Mouse (Mus musculus) kidney, postnatal 25 days (tissue): ENCODE data around the gene Klhl5.

Experiments
- DNase-seq, 2 experiments: peaks; one replicate each; pipeline ENCODE4 v3.0.0; 2021; ENCODE audit warnings: mixed read lengths in 2 of 2

Klhl5 gene

GRCm38 (mm10) chr5:65106876-65107772 is at the start of gene Klhl5:
TSS of gene Klhl5 (plus strand) at chr5:65107539.
- DNase-seq = peak; percentile 95 to 96

- no peak for DNase-seq
These were observed 49.7 kb upstream of the Klhl5 start for GRCm38 (mm10) chr5:65057596-65057995.

GRCm38 (mm10) chr5:65059806-65060205 is 47.5 kb upstream of the Klhl5 start:
- no peak for DNase-seq

GRCm38 (mm10) chr5:65062236-65062635 is 45.1 kb upstream of the Klhl5 start:
- DNase-seq = no peak

- DNase-seq = no peak
These were observed 44.1 kb upstream of the Klhl5 start for GRCm38 (mm10) chr5:65063266-65063665.

- DNase-seq = no peak
These were observed 39.2 kb upstream of the Klhl5 start for GRCm38 (mm10) chr5:65068166-65068565.

GRCm38 (mm10) chr5:65069872-65070271 is 37.5 kb upstream of the Klhl5 start:
- DNase-seq = no peak

- no peak for DNase-seq
These were observed 35.6 kb upstream of the Klhl5 start for GRCm38 (mm10) chr5:65071689-65072118.

GRCm38 (mm10) chr5:65073247-65073646 is 34.1 kb upstream of the Klhl5 start:
- DNase-seq = no peak

GRCm38 (mm10) chr5:65074693-65075092 is 32.6 kb upstream of the Klhl5 start:
- peak in 1 of 2 experiments; percentile 49 for DNase-seq

GRCm38 (mm10) chr5:65076087-65076486 is 31.3 kb upstream of the Klhl5 start:
- no peak for DNase-seq

GRCm38 (mm10) chr5:65076748-65077147 is 30.6 kb upstream of the Klhl5 start:
- no peak for DNase-seq

GRCm38 (mm10) chr5:65078081-65078480 is 29.3 kb upstream of the Klhl5 start:
- no peak for DNase-seq

GRCm38 (mm10) chr5:65079881-65080280 is 27.5 kb upstream of the Klhl5 start:
- peak in 1 of 2 experiments; percentile 10 for DNase-seq

GRCm38 (mm10) chr5:65081836-65082235 is 25.5 kb upstream of the Klhl5 start:
- DNase-seq = no peak

GRCm38 (mm10) chr5:65086522-65086921 is 20.8 kb upstream of the Klhl5 start:
- peak; percentile 82 to 90 for DNase-seq

GRCm38 (mm10) chr5:65089707-65090106 is 17.6 kb upstream of the Klhl5 start:
- DNase-seq = no peak

- no peak for DNase-seq
These were observed 16.0 kb upstream of the Klhl5 start for GRCm38 (mm10) chr5:65091184-65091858.

GRCm38 (mm10) chr5:65091921-65092320 is 15.4 kb upstream of the Klhl5 start, which contains the start of gene Tmem156:
TSS of gene Tmem156 (minus strand) at chr5:65092132.
- no peak for DNase-seq

GRCm38 (mm10) chr5:65093769-65094168 is 13.6 kb upstream of the Klhl5 start:
- no peak for DNase-seq

GRCm38 (mm10) chr5:65094902-65095545 is 12.3 kb upstream of the Klhl5 start:
- no peak for DNase-seq

- no peak for DNase-seq
These were observed 11.3 kb upstream of the Klhl5 start for GRCm38 (mm10) chr5:65096082-65096481.

GRCm38 (mm10) chr5:65096805-65097204 is 10.5 kb upstream of the Klhl5 start:
- DNase-seq = no peak
